Mouse (Mus musculus): ENCODE data around the gene Scnm1. TPM values are rescaled to one million over a fixed set of nuclear protein-coding genes. Genes with fewer than 3 reads are reported as not detected.

Scnm1 gene
- total and polyA plus RNA-seq, 3 experiments: 50.5 to 59.2 (median 53.1) TPM

DNA sequence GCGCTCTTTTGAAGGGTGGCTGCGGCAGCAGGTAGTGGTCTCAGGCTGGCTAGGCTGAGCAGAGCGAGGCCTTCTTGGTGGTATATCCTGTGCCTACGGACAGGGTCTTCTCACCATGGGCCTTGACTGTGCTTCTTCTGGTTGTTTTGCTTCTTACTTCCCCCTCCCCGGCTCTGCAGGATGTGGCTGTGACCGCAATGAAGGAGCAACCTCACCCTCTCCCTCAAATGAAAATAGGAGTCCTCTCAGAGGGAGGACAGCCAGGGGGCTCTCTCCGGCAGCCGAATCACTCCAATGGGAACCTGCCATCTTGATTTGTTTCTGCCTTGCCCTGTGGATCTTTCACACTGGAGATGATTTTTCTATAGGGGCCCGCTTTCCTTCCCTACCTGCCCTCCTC is 7.7 kb upstream of the Scnm1 start:
- dilution Hi-C loops (cut with MboI; ENCODE audit: extremely low pct_ligation_motif_present, extremely low pct_unique_long_range_greater_than_20kb, low sequenced_read_pairs): no loop called here
- TF ChIP-seq CHD1 (IDR thresholded peaks at IDR 0.05; ENCODE audit: low read depth, low read length) (no peak), ZNF384 (IDR thresholded peaks at IDR 0.05; ENCODE audit: low read depth, low read length) (no peak), USF2 (conservative IDR thresholded peaks at IDR 0.05; ENCODE audit: low read depth, low read length) (no peak), BHLHE40 (IDR thresholded peaks at IDR 0.05; ENCODE audit: low read depth, low read length) (no peak), IRF4 (IDR thresholded peaks at IDR 0.05; ENCODE audit: low read depth, low read length) (no peak), JUND (conservative IDR thresholded peaks at IDR 0.05; ENCODE audit: low read depth, low read length) (no peak), MEF2A (IDR thresholded peaks at IDR 0.05; ENCODE audit: borderline replicate concordance, low read depth, low read length) (peak; percentile 31; the same call in 1 of the 2 replicates), CHD2 (IDR thresholded peaks at IDR 0.05; ENCODE audit: low read length) (no peak), ELF1 (IDR thresholded peaks at IDR 0.05; ENCODE audit: low read depth, low read length) (no peak), JUN (IDR thresholded peaks at IDR 0.05; ENCODE audit: insufficient read depth, low read depth, low read length) (no peak), EP300 (IDR thresholded peaks at IDR 0.05; ENCODE audit: low read length) (no peak), UBTF (IDR thresholded peaks at IDR 0.05; ENCODE audit: low read depth, low read length) (peak; percentile 71), HCFC1 (IDR thresholded peaks at IDR 0.05; ENCODE audit: low read depth, low read length) (no peak; the same call in 1 of the 2 replicates), RCOR1 (conservative IDR thresholded peaks at IDR 0.05; ENCODE audit: low read depth, low read length) (no peak), GABPA (IDR thresholded peaks at IDR 0.05; ENCODE audit: insufficient replicate concordance, low read depth, low read length) (no peak), TCF12 (IDR thresholded peaks at IDR 0.05; ENCODE audit: low read depth, low read length) (0 out of 2 replicates have a peak, but pooled peaks have one; percentile 20), NRF1 (IDR thresholded peaks at IDR 0.05; ENCODE audit: low read depth, low read length) (0 out of 2 replicates have a peak, but pooled peaks have one; percentile 14), ZC3H11A (IDR thresholded peaks at IDR 0.05; ENCODE audit: low read depth, low read length) (no peak), POLR2AphosphoS2 (IDR thresholded peaks at IDR 0.05; ENCODE audit: low read depth, low read length) (no peak), MYC (IDR thresholded peaks at IDR 0.05; ENCODE audit: low read depth, low read length) (no peak), E2F4 (IDR thresholded peaks at IDR 0.05; ENCODE audit: insufficient replicate concordance, low read depth, low read length) (no peak), KAT2A (IDR thresholded peaks at IDR 0.05; ENCODE audit: insufficient replicate concordance, low read length) (no peak), ZMIZ1 (IDR thresholded peaks at IDR 0.05; ENCODE audit: low read depth, low read length) (no peak), USF1 (IDR thresholded peaks at IDR 0.05; ENCODE audit: low read depth, low read length) (no peak), PAX5 (IDR thresholded peaks at IDR 0.05; ENCODE audit: low read length) (no peak), MAZ (IDR thresholded peaks at IDR 0.05; ENCODE audit: low read depth, low read length) (0 out of 2 replicates have a peak, but pooled peaks have one; percentile 30), SMC3 (IDR thresholded peaks at IDR 0.05; ENCODE audit: low read depth, low read length) (no peak), SIN3A (IDR thresholded peaks at IDR 0.05; ENCODE audit: low read length) (peak; percentile 40), ZKSCAN1 (IDR thresholded peaks at IDR 0.05; ENCODE audit: borderline replicate concordance, low read depth, low read length) (no peak), POLR2A (IDR thresholded peaks at IDR 0.05; ENCODE audit: low read depth, low read length) (no peak), TBP (conservative IDR thresholded peaks at IDR 0.05; ENCODE audit: low read depth, low read length) (peak; percentile 85), MAFK (IDR thresholded peaks at IDR 0.05; ENCODE audit: insufficient replicate concordance, low read length) (no peak), ETS1 (conservative IDR thresholded peaks at IDR 0.05; ENCODE audit: low read depth, low read length) (no peak)
- Histone ChIP-seq H3K4me3 (replicated peaks in 1 of 3; ENCODE audit: low read depth in 2 of 3, low read length in 2 of 3, poor library complexity in 1 of 3) (peak overlapping the region; percentile 51 to 65 (median 61)), H3K36me3 (replicated peaks in 1 of 2; ENCODE audit: control insufficient read depth in 1 of 2, insufficient read depth in 1 of 2, low read length in 1 of 2) (peaks cover 19 to 22% of the 10 kb centered on the region in 2 experiments), H3K27me3 (replicated peaks) (no peaks in the 10 kb centered on the region), H3K4me2 (ENCODE audit: insufficient read depth, low read depth, poor library complexity, severe bottlenecking) (peak overlapping the region; percentile 69), H3K79me2 (replicated peaks; ENCODE audit: control insufficient read depth, extremely low read depth, insufficient read depth, poor library complexity, severe bottlenecking) (peaks cover 5% of the 10 kb centered on the region), H3K9ac (ENCODE audit: insufficient read depth, low read depth) (peak overlapping the region; percentile 72), H3K27ac (ENCODE audit: insufficient read depth, low read depth) (peak overlapping the region; percentile 81), H3K4me1 (ENCODE audit: control insufficient read depth in 1 of 2, insufficient read depth in 2 of 2) (peaks cover 15 to 35% of the 10 kb centered on the region in 2 experiments), H3K9me3 (replicated peaks; ENCODE audit: low read length) (no peaks in the 10 kb centered on the region)
- DNase-seq (ENCODE audit: extremely low read depth): peak; percentile 65
- in situ Hi-C loops (cut with MboI; ENCODE audit: low pct_ligation_motif_present, low pct_unique_long_range_greater_than_20kb, low sequenced_read_pairs): loop anchor here (10.0 kb wide), 1 partner anchor 73 kb away; the partner anchor contains the start of gene Gabpb2

Data from CH12.LX (cell line).